Mouse (Mus musculus): ENCODE data around the gene Ddx25.

The Ddx25 gene

GRCm38 (mm10) chr9:35493733-35494092, 64.6 kb downstream of the Ddx25 start:
- no peak for DNase-seq (ENCODE audit: low read depth, low spot score)

DNA sequence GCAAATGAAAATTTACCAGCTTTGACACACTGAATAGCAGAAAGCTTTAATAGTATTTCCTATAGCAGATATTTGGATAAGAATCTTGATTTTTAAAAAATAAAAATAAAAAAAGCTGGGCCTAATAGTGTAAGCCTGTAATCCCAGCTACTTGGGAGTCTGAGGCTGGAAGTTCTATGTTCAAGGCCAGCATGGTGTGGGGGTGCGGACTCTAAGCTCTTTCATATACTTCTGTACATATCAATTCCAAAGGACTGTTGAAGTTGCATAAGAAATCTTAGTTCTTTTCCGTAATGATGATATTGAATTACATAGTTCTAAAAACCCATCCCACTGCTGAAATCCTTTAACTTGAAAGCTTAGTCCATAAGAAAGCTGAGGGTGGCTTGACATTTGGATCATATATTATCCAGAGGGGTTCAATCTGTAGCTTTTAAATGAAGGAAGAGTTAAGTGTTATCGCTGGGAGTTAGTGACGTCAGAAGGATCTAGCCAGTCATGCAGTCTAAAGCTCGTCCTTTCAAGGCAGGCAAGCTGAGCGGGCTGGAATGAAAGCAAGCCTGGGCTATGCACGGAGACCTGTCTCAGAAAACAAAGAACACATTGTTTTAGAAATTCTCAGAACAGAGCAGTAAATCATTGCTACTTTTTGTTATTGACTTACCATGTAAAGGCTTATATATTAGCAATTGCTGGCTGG, 65.1 kb downstream of the Ddx25 start:
- no peak for DNase-seq (ENCODE audit: low read depth, low spot score)

GRCm38 (mm10) chr9:35491109-35491866, 67.0 kb downstream of the Ddx25 start:
- DNase-seq (ENCODE audit: low read depth, low spot score) = no peak

DNA sequence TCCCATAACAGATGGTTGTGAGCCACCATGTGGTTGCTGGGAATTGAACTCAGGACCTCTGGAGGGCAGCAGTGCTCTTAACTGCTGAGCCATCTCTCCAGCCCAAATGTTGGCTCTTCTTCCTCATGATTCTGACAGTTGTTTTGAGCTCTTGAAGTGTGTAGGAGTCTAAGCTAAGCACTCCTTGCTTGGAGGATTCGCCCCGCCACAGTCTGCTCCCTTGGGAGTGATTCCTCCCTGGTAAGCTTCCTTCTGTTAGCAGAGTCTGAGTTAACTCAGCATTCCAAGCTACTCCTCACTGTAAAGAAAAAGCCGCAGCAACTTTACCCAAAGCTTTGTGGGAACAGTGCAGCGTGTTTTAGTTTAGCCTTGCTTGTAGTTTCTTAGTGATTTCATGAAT, 69.8 kb downstream of the Ddx25 start:
- DNase-seq (ENCODE audit: low read depth, low spot score) = no peak
